Mouse (Mus musculus): ENCODE data around the gene Pnldc1. TPM values are rescaled to one million over a fixed set of nuclear protein-coding genes. Genes with fewer than 3 reads are reported as not detected.
"Not testable (repeated sequence)": the region's sequence is repeated elsewhere in the genome, so short reads cannot be mapped to it uniquely, and the experiment has no call there.

The Pnldc1 gene
- total RNA-seq, 2 experiments from 2014 or later, result 2.5 to 3.8 TPM

DNA sequence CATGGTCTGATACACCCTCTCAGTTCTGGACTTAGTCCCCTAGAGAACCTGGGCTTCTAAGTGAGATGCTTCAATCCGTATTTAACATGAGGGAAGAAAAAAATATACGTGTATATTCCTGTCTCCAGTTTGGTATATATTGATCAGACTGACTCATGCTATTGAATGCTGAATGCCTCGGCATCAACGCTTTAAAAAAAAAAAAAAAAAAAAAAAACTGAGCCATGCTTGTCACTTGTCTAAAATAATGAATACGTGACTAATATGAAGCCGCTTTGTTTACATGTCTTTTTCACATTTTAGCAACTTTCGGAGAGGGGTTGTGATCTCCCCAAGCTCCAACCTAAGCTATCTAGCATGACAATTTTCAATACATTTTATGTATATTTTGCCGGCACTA, 361 bp upstream of the Pnldc1 start:
- intact Hi-C loops (cut with DNase I), result no loop called here
- DNase-seq, result no peak

DNA sequence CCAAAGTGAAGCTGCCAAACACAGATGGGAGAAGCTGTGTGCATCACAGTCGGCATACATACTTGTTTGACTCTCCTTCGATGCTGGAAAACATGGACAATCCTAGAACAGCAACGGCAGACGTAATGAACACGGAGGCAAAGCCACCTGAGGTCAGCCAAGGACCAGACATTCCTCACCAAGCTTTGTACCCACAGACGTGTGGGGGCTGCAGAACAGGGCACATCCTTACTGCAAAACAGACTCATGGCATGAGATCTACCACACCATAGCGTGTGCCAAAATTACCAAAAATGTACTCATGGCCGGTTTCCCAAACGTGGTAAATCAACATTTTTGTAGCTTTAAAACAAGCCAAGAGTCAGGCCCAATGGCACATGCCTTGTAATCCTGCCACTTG, 3.6 kb downstream of the Pnldc1 start:
- no peak for DNase-seq
- intact Hi-C loops (cut with DNase I), result no loop called here

- intact Hi-C loops (cut with DNase I), result no loop called here
- no peak for DNase-seq
Observed at GRCm38 (mm10) chr17:12905810-12906209, 4.2 kb downstream of the Pnldc1 start.

DNA sequence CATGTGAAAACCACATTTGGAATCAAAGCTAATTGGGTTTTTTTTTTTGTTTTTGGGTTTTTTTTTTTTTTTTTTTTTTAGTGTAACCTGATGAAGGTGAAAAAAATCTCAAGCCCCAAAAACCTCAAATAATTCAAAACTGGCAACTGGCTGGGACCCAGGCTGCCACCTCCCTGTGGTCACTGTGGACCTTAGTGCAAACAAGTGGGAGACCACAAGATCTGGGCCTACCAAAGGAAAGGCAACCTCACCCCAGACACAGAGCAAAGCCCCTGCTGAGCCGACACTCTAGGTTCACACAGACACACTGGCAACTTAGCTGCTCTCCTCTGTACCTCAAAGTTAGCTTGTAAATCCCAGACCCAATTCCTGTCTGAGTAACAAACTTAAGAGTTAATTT, 5.7 kb downstream of the Pnldc1 start:
- intact Hi-C loops (cut with DNase I), result no loop called here

DNA sequence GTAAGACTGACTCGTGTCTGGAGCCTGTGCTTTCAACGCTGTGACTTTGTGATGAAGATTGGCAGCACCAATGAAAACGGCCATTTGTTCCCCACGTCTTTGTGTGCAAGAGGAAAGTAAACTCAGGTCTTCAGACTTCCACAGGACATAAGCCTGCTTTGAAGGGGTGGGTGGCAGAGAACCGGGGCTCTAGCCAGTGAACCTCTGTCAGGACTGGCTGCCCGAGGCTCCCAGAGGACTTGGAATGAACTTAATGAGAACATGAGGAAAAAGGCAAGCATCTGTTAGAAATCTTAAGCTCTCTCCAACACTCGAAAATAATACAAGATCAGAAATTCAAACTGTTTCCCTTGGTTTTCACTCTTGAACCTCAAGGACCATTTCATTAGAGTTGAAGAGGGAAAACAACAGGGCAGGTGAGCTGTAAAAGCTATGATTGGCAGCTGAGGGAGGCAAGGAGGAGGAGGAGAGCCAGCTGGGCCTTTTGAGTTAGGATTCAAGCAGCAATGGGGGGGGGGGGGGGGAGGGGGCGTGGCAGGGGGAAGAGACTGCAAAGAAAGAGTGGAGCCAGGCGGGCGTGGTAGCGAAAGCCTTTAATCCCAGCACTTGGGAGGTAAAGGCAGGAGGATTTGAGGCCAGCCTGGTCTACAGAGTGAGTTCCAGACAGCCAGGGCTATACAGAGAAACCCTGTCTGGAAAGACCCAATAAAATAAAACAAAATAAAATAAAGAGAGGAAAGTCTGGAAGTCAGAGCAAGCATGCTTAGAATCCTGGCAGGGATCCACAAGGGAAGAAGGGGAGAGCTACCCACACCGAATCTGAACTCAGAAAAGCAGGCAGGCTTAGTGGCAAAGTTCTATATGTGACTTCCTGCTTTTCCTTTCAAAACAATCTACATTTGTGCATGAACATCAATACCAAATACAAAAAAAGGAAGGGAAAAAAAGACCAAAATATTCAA, 6.4 kb downstream of the Pnldc1 start:
- intact Hi-C loops (cut with DNase I), result no loop called here
- no peak for DNase-seq

More for the DNA sequence above, 5.7 kb downstream of the Pnldc1 start:
- DNase-seq, result no peak

GRCm38 (mm10) chr17:12902291-12902690, 7.7 kb downstream of the Pnldc1 start:
- no peak for DNase-seq
- intact Hi-C loops (cut with DNase I), result no loop called here

DNA sequence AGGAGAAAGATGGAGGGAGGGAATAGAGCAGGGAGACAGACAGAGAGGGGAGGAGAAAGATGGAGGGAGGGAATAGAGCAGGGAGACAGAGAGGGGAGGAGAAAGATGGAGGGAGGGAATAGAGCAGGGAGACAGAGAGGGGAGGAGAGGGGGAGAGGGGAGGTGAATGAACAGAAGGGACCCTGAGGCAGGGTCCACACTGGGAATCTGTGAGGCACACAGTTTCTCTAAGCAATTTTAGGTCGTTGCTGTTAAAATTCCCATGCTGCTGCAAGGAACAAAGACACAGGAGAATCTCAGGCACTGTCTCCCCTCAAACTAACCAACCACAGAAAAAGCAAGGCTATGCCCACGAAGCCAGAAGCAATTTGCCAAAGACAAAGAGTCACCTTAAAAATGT, 11.4 kb downstream of the Pnldc1 start:
- DNase-seq; intact Hi-C loops (cut with DNase I): not testable (repeated sequence)

- intact Hi-C loops (cut with DNase I), result no loop called here
Observed at GRCm38 (mm10) chr17:12897674-12898073, 12.4 kb downstream of the Pnldc1 start.

DNA sequence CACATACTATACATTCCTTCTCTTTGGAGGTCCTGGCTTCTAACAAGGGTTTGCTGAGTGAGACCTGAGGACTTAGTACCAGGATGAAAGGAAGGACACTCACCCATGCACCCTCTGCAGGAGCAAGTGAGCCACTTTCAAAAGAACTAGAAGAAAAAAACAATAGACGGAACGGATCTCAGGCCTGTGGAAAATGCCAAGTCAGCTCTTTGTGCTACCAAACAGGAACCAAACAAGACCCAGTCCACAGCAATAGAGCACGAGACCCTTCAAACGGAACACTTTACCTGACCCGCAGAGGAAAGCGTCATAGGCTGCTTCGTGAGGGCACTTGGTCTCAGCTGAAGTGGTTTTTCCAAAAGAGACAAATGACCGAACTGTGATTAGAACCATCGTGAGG, 18.0 kb downstream of the Pnldc1 start:
- no peak for DNase-seq

More at GRCm38 (mm10) chr17:12897674-12898073, 12.4 kb downstream of the Pnldc1 start:
- DNase-seq, result no peak

DNA sequence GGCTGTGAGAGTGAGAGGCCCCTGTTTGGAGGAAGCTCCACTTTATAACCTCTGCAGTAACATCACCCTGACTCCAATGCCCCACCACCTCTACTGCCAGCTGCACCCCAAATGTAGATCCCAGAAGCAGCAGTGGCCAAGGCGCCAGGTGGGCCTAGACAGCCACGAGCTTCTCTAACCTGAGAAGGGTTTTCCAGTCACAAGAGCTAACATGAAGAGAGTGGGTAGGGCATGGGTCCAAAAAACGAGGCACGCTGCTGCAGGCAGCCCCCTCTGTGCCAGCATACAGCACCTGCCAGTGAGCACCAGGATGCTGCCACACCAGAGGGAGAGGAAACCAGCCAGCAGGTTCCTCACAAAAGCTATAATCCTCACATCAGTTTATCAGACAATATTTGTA, 19.0 kb downstream of the Pnldc1 start:
- intact Hi-C loops (cut with DNase I), result no loop called here
- peak; percentile 36 for DNase-seq

More for the DNA sequence above, 18.0 kb downstream of the Pnldc1 start:
- intact Hi-C loops (cut with DNase I), result no loop called here

DNA sequence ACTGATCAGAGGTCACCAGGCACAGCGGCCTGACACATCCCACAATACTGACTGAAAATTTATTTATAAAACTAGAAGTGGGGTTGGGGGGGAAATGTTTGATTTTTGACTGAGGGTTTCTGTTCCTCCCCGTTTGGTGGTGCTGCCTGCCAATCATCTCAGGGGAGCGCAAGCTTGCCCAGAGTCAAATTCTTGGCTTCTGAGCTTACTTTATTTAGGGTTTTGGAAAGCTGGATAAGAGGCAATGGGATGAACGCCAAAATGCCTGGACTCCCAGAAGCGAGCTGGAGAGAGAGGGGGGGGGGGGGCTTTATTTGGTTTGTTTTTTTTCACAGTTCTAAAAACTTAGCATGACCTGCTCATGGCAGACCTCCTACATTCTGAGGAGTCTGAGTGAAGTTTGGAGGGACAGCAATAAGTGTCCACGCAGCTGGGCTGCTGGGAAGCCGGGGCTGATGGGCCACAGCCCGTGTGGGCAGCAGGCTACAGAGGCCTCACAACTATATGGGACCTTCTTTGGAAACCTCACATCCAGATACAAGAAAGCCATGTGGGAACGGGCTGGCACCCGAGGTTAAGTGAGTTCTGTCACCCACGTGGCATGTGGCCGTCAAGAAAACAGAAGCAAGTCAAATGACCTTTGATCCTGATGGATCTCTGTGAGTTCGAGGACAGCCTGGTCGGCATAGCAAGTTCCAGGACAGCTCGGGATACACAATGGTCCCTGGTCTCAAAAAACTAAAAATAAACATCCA, 22.8 kb downstream of the Pnldc1 start:
- peak; percentile 18 for DNase-seq
- intact Hi-C loops (cut with DNase I), result no loop called here

DNA sequence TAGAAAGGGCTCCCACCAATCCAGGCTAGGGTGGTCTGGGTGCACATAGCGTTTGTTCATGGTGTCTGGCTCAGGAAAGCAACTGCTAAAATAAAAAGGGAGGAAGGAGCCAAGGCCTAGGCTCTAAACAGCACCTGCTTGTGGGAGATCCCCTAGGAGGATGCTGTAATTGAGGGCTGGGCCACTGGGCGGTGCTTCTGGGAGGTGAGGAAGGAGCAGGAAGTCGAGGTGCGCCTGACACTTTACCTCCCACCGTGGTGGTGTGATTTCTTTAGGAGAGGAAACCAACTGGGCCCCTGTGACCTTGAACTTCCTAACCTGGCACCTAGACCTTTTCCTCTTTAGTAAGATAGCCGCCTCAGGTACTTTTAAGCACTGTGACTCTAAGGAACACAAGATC, 23.4 kb downstream of the Pnldc1 start:
- DNase-seq, result no peak
- intact Hi-C loops (cut with DNase I), result no loop called here

- intact Hi-C loops (cut with DNase I), result no loop called here
- no peak for DNase-seq
Observed at GRCm38 (mm10) chr17:12881216-12881615, 28.8 kb downstream of the Pnldc1 start.

- intact Hi-C loops (cut with DNase I), result no loop called here
- peak; percentile 74 for DNase-seq
Observed at GRCm38 (mm10) chr17:12880178-12880577, 29.9 kb downstream of the Pnldc1 start.

GRCm38 (mm10) chr17:12875734-12876133, 34.3 kb downstream of the Pnldc1 start, which contains the start of gene Mrgprh:
TSS of gene Mrgprh (plus strand) at chr17:12876034.
- intact Hi-C loops (cut with DNase I), result no loop called here
- no peak for DNase-seq

DNA sequence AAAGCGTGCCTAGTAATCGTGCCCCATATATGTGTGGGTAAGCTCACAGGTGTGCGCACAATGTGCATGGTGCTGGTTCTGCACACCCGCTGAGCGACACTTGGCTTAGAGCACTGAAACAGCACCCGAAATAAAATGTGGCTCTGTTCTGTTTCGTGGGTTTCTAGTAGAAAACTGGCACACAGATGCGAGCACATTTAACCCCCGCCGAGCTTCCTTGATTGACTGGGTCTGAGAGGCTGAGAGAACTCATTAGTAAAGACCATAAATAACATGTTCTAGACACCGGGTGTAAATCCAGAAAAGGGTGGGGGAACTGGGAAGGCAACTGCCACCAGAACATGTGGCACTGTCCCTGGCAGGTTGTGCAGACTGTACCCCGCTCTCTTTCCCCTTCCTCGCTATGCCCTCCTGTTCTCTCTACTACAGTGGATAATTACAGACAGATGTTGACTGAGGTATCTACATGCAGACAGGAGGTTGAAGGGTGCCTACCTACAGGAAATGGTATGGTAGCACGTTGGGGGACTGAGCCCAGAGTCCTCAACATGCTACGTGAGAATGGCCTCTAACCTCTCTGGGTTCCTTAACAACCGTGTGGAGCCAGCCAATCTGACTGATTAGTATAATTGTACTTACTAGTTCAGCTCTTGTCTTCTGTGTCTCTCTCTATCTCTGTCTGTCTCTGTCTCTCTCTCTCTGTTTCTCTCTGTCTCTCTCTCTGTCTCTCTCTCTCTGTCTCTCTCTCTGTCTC, 37.6 kb downstream of the Pnldc1 start:
- DNase-seq, result no peak
- intact Hi-C loops (cut with DNase I), result no loop called here

DNA sequence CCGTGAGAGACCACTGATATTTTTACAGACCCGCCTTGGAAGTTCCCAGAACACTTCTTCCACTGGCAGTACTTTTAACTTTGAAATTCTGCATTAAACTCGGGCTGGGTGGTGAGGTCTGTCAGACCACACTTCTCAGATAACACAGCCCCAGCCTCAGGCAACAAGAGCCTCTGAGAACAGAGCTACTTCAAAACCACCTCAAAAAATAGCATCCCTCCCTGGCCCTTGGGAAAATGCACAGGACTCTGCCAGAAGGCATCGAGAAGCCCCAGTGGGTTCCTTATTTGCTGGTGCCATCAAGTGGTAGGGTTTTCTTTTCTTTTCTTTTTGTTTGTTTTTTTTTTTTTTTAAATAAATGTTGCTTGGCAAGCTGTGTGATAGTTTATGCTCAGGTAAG, 41.4 kb downstream of the Pnldc1 start:
- no peak for DNase-seq
- intact Hi-C loops (cut with DNase I), result no loop called here

DNA sequence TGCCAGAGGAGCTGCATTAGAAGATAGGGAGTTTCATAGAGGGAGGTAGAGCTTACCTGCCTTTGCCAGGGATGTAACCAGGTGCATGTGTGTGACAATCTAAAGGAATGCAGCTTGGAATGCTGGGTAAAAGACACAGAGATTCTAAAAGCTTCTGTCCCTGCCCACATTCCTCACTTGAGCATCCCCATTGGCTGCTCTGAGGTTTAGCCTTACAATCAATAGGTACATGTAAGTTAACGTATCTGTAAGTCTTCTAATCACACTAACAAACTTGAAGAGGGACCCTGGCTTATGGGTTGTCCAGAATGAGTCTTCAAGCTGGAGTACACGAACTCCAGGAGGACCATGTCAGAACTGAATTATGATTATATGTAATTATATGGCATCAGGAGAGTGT, 42.0 kb downstream of the Pnldc1 start, which contains the start of gene Mas1:
Gene Mas1, minus strand, starts transcription at position 101 of the 400 bp plus-strand sequence.
- no peak for DNase-seq
- intact Hi-C loops (cut with DNase I), result no loop called here

- intact Hi-C loops (cut with DNase I), result no loop called here
- DNase-seq, result no peak
Observed at GRCm38 (mm10) chr17:12866853-12867252, 43.2 kb downstream of the Pnldc1 start.

DNA sequence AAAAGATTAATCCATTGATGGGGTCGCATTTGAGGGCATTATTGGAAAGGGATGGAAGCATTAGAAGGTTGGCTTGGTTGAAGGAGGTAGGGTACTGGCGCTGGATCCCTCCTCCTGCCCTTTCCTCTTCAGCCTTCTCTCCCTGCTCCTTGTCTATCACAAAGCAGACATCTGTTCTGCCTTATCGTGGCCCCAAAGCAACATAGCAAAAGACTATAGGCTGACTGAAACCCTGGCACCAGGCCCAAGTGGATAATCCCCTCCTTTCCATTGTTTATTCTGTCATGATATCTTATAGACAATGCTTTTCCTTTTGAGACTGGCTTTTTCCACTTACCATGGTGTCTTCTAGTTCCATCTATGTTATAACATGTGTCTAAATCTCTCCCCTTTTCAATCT, 44.6 kb downstream of the Pnldc1 start:
- no peak for DNase-seq
- intact Hi-C loops (cut with DNase I), result no loop called here

- DNase-seq, result no peak
- intact Hi-C loops (cut with DNase I), result no loop called here
Observed at GRCm38 (mm10) chr17:12864111-12864510, 45.9 kb downstream of the Pnldc1 start.
